Mouse (Mus musculus) forebrain, embryonic 15.5 days (tissue): Measurements from ENCODE around the gene Trappc2. TPM values are rescaled to one million over a fixed set of nuclear protein-coding genes. Genes with fewer than 3 reads are reported as not detected.
A peak's percentile ranks its signal among the peaks of the same experiment; 100 is the strongest.

Experiments
- ATAC-seq: fragments of 200-750 bp; cut with Nextera tagmentation; replicated peaks from 2 replicates; pipeline ENCODE4 v1.8.0; 2017; ENCODE audit warnings: mild to moderate bottlenecking, moderate TSS enrichment, moderate library complexity
- H3K27ac ChIP-seq: fragments of 300-500 bp; sonication (generic); replicated peaks from 2 replicates; pipeline ENCODE4 v1.5.1; 2015; ENCODE audit warnings: mild to moderate bottlenecking, inconsistent platforms
- H3K27me3 ChIP-seq: fragments of 300-500 bp; sonication (generic); 2 replicates; pipeline ENCODE4 v1.6.1; 2015; ENCODE audit warnings: inconsistent platforms
- H3K36me3 ChIP-seq: fragments of 300-500 bp; sonication (generic); 2 replicates; pipeline ENCODE4 v1.6.1; 2015; ENCODE audit warnings: mild to moderate bottlenecking, inconsistent platforms
- H3K4me1 ChIP-seq: fragments of 300-500 bp; sonication (generic); 2 replicates; pipeline ENCODE4 v1.6.1; 2015; ENCODE audit warnings: inconsistent platforms
- H3K4me2 ChIP-seq: fragments of 300-500 bp; sonication (generic); replicated peaks from 2 replicates; pipeline ENCODE4 v1.6.1; 2015; ENCODE audit warnings: mild to moderate bottlenecking, inconsistent platforms
- H3K4me3 ChIP-seq: fragments of 300-500 bp; sonication (generic); 2 replicates; pipeline ENCODE4 v1.5.1; 2015; ENCODE audit warnings: mild to moderate bottlenecking, inconsistent platforms
- H3K9ac ChIP-seq: fragments of 300-500 bp; sonication (generic); replicated peaks from 2 replicates; pipeline ENCODE4 v1.6.1; 2015; ENCODE audit warnings: mild to moderate bottlenecking, inconsistent platforms
- H3K9me3 ChIP-seq: fragments of 300-500 bp; sonication (generic); 2 replicates; pipeline ENCODE4 v1.6.1; 2016; ENCODE audit warnings: inconsistent platforms
- WGBS: fragments of 180-500 bp; shearing (Covaris S2); methylation state at CpG from one replicate; pipeline ENCODE4 v1.1.7; 2015; ENCODE audit warnings: mixed read lengths; 5-methylcytosine and 5-hydroxymethylcytosine counted together
- polyA plus RNA-seq: library from polyadenylated mRNA; unstranded; fragments of >200 nt; fragmentation: Nextera tagmentation; extraction: Ambion mirVana; gene quantifications from 2 replicates; pipeline ENCODE4 v1.2.1, GENCODE M21; 2015

Trappc2 gene
- polyA plus RNA-seq = 67.9 and 72.5 TPM in 2 replicates

DNA sequence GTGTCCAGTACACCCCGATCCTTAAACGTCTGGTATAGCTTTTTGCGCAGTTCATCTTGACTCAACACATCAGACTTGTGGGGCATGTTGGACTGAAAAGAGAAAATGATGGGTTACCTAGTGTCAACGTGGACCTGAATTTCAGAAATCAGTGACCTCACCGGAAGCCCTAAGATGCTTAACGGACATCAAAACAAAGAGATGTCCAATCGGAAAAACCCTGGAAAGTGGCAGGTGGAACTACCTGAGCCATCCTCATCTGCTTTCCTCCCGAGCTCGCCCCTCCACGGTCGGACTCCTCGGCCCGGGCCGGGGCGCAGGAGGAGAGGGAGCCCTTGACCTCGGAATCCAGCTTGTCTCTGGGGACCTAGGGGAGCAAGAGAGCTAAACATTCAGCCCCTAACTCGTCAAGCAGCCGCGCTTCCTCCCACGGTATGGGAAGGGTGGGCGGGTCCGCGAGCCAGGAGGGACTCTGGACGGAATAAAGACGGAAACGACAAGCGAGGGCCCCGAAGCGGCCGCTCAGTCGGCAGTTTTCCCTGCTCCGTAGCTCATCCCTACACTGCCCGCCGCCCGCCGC lies at the start of gene Trappc2:
Trappc2 (plus strand) TSS at position 539 of the 580 bp plus-strand sequence.
- WGBS = 15% methylated on average over 31 of the region's 36 CpGs

DNA sequence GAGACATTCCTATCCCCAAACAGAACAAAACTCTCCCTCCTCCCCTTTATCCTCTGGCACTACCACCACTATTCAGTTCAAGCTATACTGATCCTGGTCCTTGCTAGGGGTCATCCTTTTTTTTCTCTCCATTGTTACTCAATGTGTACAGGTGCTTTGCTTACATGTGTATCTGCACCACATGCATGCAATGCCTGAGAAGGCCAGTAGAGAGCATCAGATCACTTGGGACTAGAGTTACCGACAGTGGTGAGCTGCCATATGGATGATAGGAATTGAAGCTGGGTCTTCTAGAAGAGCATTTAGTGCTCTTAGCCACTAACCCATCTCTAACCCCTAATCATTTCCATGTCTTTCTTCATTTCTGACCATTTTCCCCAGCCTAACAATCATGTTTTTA lies 46.6 kb upstream of the Trappc2 start:
- H3K27me3 ChIP-seq = no peaks in the 10 kb centered on the region
- no peak overlapping the region for H3K4me3 ChIP-seq
- H3K9ac ChIP-seq = no peak overlapping the region
- H3K36me3 ChIP-seq = no peaks in the 10 kb centered on the region
- no peaks in the 10 kb centered on the region for H3K9me3 ChIP-seq
- no peak overlapping the region for H3K27ac ChIP-seq
- WGBS = 93% methylated on average over 1 of the region's 1 CpGs
- ATAC-seq = no peak
- H3K4me2 ChIP-seq = no peak overlapping the region
- no peaks in the 10 kb centered on the region for H3K4me1 ChIP-seq

More for the DNA sequence above, at the start of gene Trappc2:
- Histone ChIP-seq H3K4me2 (peak within 1 kb of the TSS; percentile 55), H3K9ac (peak within 1 kb of the TSS; percentile 78), H3K27ac (peak within 1 kb of the TSS; percentile 82), H3K4me3 (peak within 1 kb of the TSS; percentile 64), H3K4me1 (peaks cover 10% of the 10 kb centered on the region), H3K27me3 (no peaks in the 10 kb centered on the region), H3K36me3 (no peaks in the 10 kb centered on the region), H3K9me3 (no peaks in the 10 kb centered on the region)
- peak; percentile 88 for ATAC-seq

DNA sequence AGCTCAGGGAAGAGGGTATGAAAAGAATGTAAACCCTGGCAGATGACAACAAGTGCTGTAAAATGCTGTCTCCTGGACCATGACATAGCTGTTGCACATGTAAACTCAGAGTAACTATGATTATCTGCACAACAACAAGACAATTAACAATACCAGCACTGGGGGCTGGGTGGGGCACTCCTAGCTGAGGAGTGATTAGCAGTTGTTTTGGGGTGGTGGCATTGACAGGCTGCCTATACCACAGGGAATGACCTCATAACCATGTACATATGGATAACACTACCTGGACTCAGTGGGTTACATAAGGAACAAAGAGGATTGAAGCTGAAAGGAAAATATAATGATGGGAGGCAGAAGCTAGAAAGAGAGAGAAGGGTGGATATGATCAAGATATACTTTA lies 32.5 kb upstream of the Trappc2 start:
- Histone ChIP-seq H3K27ac (no peak overlapping the region), H3K4me1 (no peaks in the 10 kb centered on the region), H3K4me2 (no peak overlapping the region), H3K27me3 (no peaks in the 10 kb centered on the region), H3K9me3 (no peaks in the 10 kb centered on the region), H3K4me3 (no peak overlapping the region), H3K9ac (no peak overlapping the region), H3K36me3 (peaks cover 6% of the 10 kb centered on the region; the same call in 1 of the 2 replicates)
- ATAC-seq = no peak

DNA sequence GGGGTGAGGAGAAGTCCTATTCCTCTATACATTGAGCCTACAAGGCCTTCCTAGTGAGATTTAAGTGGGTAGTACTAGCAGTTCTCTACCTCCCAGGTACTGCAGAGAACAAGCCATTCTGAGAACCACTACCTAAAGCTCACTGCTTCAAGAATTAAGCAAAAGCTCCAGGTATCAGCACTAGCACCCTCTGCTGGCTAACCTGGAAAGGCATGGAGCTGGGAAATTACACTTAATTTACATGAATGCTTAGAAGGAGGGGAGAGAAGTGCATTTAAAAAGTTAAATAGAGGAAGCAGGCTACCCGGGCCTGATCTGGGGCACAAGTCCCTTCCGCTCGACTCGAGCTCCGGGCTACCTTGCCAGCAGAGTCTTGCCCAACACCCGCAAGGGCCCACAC lies 24.2 kb upstream of the Trappc2 start:
- Histone ChIP-seq H3K4me3 (no peak overlapping the region), H3K4me1 (no peaks in the 10 kb centered on the region), H3K27me3 (no peaks in the 10 kb centered on the region), H3K27ac (no peak overlapping the region), H3K4me2 (no peak overlapping the region), H3K9ac (no peak overlapping the region), H3K9me3 (no peaks in the 10 kb centered on the region), H3K36me3 (no peaks in the 10 kb centered on the region)
- ATAC-seq = no peak
- 89% methylated on average over 6 of the region's 6 CpGs for WGBS

DNA sequence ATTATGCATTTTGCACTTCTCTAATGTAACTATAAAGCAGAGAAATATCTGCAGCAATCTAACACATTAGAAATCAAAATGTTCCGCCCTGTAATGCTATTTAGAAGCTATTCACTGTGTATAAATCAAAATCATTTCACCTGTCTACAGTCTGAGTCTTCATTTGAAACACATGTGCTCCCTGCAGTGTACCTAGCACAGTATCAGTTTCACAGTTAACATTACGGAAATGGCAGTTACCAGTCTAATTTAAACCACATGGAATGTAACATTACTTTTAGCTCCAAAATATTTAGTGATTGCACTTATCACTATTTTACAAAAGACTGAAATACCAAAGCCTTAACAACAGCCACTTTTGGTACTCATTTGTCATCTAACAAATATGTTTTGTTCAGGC lies 5.6 kb upstream of the Trappc2 start:
- ATAC-seq = no peak
- WGBS = 86% methylated on average over 2 of the region's 2 CpGs
- no peak overlapping the region for H3K4me3 ChIP-seq
- no peak overlapping the region for H3K9ac ChIP-seq
- no peaks in the 10 kb centered on the region for H3K9me3 ChIP-seq
- no peaks in the 10 kb centered on the region for H3K27me3 ChIP-seq
- 0 out of 2 replicates have a peak, but pooled peaks cover 4% of the 10 kb centered on the region for H3K4me1 ChIP-seq
- no peak overlapping the region for H3K27ac ChIP-seq
- H3K36me3 ChIP-seq = no peaks in the 10 kb centered on the region
- H3K4me2 ChIP-seq = no peak overlapping the region

DNA sequence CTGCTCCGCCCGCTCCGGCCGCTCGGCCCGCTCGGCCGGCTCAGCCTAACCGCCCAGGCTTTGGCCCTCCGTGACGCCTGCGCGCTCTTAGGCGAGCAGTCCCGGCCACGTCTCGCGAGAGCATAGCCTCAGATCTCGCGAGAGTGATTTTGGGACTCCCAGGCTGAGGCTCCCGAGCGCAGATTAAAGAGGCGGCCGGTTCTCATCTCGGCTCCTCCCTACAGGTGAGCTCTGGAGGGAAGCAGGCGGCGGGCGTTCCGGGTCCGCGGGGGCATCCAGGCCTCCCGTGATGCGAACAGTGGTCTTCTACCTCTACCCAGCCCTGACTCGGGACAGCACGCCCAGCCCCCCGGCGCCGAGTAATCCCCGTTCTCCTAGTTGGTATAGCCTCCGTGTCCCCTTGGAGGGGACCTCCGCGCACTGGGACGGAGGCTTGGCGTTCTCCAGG lies 266 bp downstream of the Trappc2 start, which contains the start of gene Ofd1:
Ofd1 (minus strand) TSS at position 89 of the 448 bp plus-strand sequence.
- H3K27me3 ChIP-seq = no peaks in the 10 kb centered on the region
- H3K9ac ChIP-seq = peak within 1 kb of the TSS; percentile 78
- peak within 1 kb of the TSS; percentile 55 for H3K4me2 ChIP-seq
- ATAC-seq = peak; percentile 99
- WGBS = 15% methylated on average over 44 of the region's 44 CpGs
- peak within 1 kb of the TSS; percentile 64 for H3K4me3 ChIP-seq
- H3K36me3 ChIP-seq = no peaks in the 10 kb centered on the region
- peaks cover 10% of the 10 kb centered on the region for H3K4me1 ChIP-seq
- H3K27ac ChIP-seq = peak within 1 kb of the TSS; percentile 82
- no peaks in the 10 kb centered on the region for H3K9me3 ChIP-seq

DNA sequence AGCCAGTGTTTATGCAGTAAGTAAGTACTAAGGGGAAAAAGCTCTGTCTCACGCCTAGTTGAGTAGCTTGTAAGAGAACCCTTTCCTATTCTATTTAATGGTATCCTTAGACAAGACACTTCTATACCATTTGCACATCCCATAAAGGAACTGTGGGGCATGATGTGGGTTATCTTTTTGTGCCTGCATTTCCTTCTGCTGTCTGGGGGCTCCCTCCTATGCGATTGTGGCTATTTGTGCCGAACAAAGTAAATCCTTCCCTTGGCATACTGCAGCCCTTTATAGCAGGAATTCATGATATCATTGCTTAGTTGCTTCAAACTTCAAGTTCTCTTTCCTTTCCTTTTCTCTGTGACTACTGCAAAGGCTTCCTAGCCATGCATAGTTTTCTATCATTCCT lies 4.2 kb downstream of the Trappc2 start:
- Histone ChIP-seq H3K4me2 (no peak overlapping the region), H3K9ac (no peak overlapping the region), H3K27ac (no peak overlapping the region), H3K9me3 (no peaks in the 10 kb centered on the region), H3K4me3 (no peak overlapping the region), H3K4me1 (peaks cover 8% of the 10 kb centered on the region), H3K27me3 (no peaks in the 10 kb centered on the region), H3K36me3 (no peaks in the 10 kb centered on the region)
- WGBS = 86% methylated on average over 3 of the region's 3 CpGs
- ATAC-seq = no peak

DNA sequence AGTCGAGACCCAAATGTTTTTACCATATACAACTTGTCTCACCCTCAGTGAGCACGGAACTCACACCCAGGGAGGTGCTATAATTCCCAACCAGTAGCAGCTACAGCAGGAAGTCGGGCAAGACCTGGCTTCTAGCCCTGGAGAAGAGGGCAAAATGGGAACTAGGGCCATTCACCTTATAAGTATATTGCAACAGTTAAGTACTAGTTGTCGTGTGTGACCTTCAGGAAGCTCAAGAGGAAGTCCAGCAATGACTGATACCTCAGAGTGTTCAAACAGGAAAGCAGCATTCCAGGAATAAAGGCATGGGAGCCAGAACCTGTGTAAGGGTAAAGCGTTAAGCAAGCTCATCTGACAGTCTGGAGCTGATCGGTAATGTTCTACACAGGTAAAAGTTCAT lies 13.2 kb downstream of the Trappc2 start:
- no peak for ATAC-seq
- 84% methylated on average over 6 of the region's 6 CpGs for WGBS
- no peak overlapping the region for H3K4me3 ChIP-seq

DNA sequence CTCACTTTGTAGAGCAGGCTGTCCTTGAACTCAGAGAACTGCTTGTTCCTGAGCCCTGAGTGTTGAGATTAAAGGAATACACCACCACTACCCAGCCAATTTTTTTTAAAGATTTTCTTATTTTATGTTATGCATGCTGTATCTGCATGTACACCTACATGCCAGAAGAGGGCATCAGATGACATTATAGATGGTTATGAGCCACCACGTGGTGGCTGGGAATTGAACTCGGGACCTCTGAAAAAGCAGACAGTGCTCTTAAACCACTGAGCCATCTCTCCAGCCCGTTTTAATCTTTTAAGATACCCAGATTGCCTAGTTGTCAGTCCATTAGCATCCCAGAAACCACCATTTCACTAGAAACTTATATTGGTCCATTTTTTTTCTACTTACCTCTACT lies 14.0 kb downstream of the Trappc2 start:
- no peak for ATAC-seq
- Histone ChIP-seq H3K9me3 (no peaks in the 10 kb centered on the region), H3K4me1 (no peaks in the 10 kb centered on the region), H3K36me3 (0 out of 2 replicates have a peak, but pooled peaks cover 3% of the 10 kb centered on the region), H3K27me3 (no peaks in the 10 kb centered on the region), H3K4me2 (no peak overlapping the region), H3K4me3 (no peak overlapping the region), H3K9ac (no peak overlapping the region), H3K27ac (no peak overlapping the region)
- 78% methylated on average over 3 of the region's 3 CpGs for WGBS

More for the DNA sequence above, 13.2 kb downstream of the Trappc2 start:
- Histone ChIP-seq H3K4me2 (no peak overlapping the region), H3K27me3 (no peaks in the 10 kb centered on the region), H3K36me3 (0 out of 2 replicates have a peak, but pooled peaks cover 3% of the 10 kb centered on the region), H3K9ac (no peak overlapping the region), H3K27ac (no peak overlapping the region), H3K9me3 (no peaks in the 10 kb centered on the region), H3K4me1 (no peaks in the 10 kb centered on the region)

DNA sequence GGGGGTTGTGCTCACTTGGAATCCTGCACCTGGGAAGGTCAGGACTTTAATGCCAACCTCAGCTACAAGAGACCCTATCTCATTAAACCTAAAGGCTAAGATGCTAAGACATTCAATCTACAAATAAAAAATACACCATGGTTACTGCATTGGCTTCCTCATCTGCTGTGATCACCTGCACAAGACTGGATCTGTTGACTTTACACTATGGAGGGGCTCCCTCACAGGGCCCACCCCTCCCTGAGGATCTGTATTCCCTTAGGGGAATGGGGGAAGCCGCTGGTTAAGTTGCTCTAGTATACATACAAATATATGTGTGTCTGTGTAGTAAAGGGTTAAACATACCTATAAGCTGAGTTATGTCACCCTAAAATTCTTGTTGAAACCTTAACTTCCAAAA lies 15.2 kb downstream of the Trappc2 start:
- Histone ChIP-seq H3K9me3 (no peaks in the 10 kb centered on the region), H3K9ac (no peak overlapping the region), H3K4me3 (no peak overlapping the region), H3K4me1 (no peaks in the 10 kb centered on the region), H3K36me3 (0 out of 2 replicates have a peak, but pooled peaks cover 3% of the 10 kb centered on the region), H3K27me3 (no peaks in the 10 kb centered on the region), H3K27ac (no peak overlapping the region), H3K4me2 (no peak overlapping the region)
- WGBS = 87% methylated on average over 1 of the region's 1 CpGs
- no peak for ATAC-seq

DNA sequence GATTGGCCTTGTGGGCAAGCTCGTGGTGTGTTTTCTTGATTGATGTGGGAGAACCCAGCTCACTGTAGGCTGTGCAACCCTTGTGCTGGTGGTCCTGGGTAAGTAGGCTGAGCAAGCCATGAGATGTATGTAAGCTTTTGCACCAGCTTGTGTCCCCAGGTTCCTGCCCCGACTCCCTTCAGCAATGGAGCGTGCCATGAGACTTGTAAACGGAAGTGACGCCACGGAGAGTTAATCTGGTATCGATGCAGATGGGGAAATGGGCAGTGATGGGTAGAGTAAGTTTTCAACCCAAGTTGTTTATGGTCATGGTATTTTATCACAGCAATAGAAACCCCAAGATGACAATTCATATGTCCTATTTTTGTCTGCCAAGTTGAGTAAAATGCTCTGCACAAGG lies 27.9 kb downstream of the Trappc2 start:
- Histone ChIP-seq H3K4me1 (no peaks in the 10 kb centered on the region), H3K36me3 (no peaks in the 10 kb centered on the region), H3K9ac (no peak overlapping the region), H3K9me3 (no peaks in the 10 kb centered on the region), H3K27ac (no peak overlapping the region), H3K27me3 (no peaks in the 10 kb centered on the region), H3K4me2 (no peak overlapping the region), H3K4me3 (no peak overlapping the region)
- no peak for ATAC-seq
- WGBS = 95% methylated on average over 7 of the region's 7 CpGs

DNA sequence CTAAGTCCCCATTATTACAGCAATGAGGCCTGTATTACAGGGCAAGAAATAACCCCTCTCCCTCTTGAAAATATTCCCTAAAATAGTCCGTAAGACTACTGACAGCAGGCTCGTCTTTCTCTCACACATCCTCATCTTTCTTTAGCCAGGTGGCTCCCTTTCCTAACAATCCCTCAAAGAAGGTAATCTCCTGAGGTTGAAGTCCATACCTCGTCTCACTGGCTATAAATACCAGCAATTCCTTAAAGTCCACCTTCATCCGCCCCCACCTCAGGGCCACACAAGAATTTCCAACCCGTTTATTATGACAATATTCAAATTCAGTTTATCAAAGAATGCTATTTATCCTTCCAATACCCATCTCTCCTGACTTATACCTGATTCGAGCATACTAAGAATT lies 32.2 kb downstream of the Trappc2 start:
- Histone ChIP-seq H3K36me3 (no peaks in the 10 kb centered on the region), H3K27ac (no peak overlapping the region), H3K4me1 (peaks cover 5% of the 10 kb centered on the region), H3K4me3 (no peak overlapping the region), H3K9ac (no peak overlapping the region), H3K27me3 (no peaks in the 10 kb centered on the region), H3K9me3 (no peaks in the 10 kb centered on the region), H3K4me2 (no peak overlapping the region)
- WGBS = 86% methylated on average over 6 of the region's 6 CpGs
- ATAC-seq = no peak

DNA sequence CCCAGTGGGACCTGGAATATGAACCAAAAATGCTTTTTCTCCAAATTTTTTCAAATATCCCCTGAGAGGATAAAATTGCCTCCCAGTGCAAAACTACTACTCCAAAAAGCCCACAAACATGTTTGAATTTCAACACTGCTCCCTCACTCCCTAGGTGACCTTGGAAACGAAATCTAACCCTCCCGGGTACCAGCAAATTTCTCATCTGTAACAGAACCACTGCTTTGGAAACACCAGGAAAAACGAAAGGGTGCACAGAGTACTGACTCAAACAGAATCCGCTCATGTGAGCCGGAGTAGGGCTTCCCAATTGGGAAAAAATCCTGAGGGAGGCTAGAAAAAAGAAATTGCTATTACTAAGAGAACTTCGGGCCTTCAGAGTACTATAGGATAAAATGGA lies 37.0 kb downstream of the Trappc2 start:
- no peaks in the 10 kb centered on the region for H3K36me3 ChIP-seq
- no peaks in the 10 kb centered on the region for H3K9me3 ChIP-seq
- no peak overlapping the region for H3K9ac ChIP-seq
- WGBS = 76% methylated on average over 6 of the region's 6 CpGs
- no peak overlapping the region for H3K27ac ChIP-seq
- peaks cover 9% of the 10 kb centered on the region for H3K4me1 ChIP-seq
- H3K4me2 ChIP-seq = peak overlapping the region; percentile 19
- H3K27me3 ChIP-seq = no peaks in the 10 kb centered on the region
- no peak overlapping the region for H3K4me3 ChIP-seq
- ATAC-seq = no peak
